Mouse (Mus musculus) ES-E14 (cell line): ENCODE measurements around the gene AU022751. TPM values are rescaled to one million over a fixed set of nuclear protein-coding genes. Genes with fewer than 3 reads are reported as not detected.
A peak's percentile ranks its signal among the peaks of the same experiment; 100 is the strongest.
"Not testable (repeated sequence)": the region's sequence is repeated elsewhere in the genome, so short reads cannot be mapped to it uniquely, and the experiment has no call there.

Source experiments
- DNase-seq: peaks from one replicate; pipeline ENCODE4 v3.0.0-alpha.2; 2013; ENCODE audit warnings: low read depth, low spot score
- H3K27ac ChIP-seq: 2 replicates; pipeline ENCODE4 v1.5.1; 2012; ENCODE audit warnings: low read depth, mild to moderate bottlenecking, low read length, moderate library complexity, mixed read lengths; ENCODE audit not compliant: poor library complexity, insufficient read depth, severe bottlenecking
- H3K36me3 ChIP-seq: 2 replicates; pipeline ENCODE4 v1.6.1; 2012; ENCODE audit warnings: mild to moderate bottlenecking, low read length, moderate library complexity, mixed read lengths; ENCODE audit not compliant: control insufficient read depth, poor library complexity, insufficient read depth, severe bottlenecking
- H3K4me1 ChIP-seq, 2 experiments: fragments of 150-350 bp in 1 of 2; sonication (generic) in 1 of 2; 2 replicates each; pipeline ENCODE4 v1.6.1; 2012; ENCODE audit warnings: low read length in 2 of 2, mild to moderate bottlenecking in 1 of 2, mixed read lengths in 1 of 2; ENCODE audit not compliant: control insufficient read depth in 2 of 2, insufficient read depth in 2 of 2, poor library complexity in 1 of 2
- H3K4me3 ChIP-seq, 2 experiments: fragments of 150-350 bp in 1 of 2; sonication (generic) in 1 of 2; 2 replicates each; pipeline ENCODE4 v1.5.1; 2012; ENCODE audit warnings: low read length in 2 of 2, low read depth in 1 of 2, mild to moderate bottlenecking in 1 of 2, mixed read lengths in 1 of 2; ENCODE audit not compliant: insufficient read depth in 1 of 2, poor library complexity in 1 of 2, severe bottlenecking in 1 of 2
- H3K9ac ChIP-seq: 2 replicates; pipeline ENCODE4 v1.6.1; 2012; ENCODE audit warnings: low read depth, mild to moderate bottlenecking, low read length, mixed read lengths; ENCODE audit not compliant: poor library complexity, insufficient read depth, severe bottlenecking
- H3K9me3 ChIP-seq: fragments of 150-350 bp; sonication (generic); 2 replicates; pipeline ENCODE4 v1.6.1; 2012; ENCODE audit warnings: low read depth, mild to moderate bottlenecking, low read length; ENCODE audit not compliant: control insufficient read depth, insufficient read depth
- CHD2 ChIP-seq: IDR thresholded peaks from 2 replicates; pipeline ENCODE4 v1.6.1; 2014; ENCODE audit warnings: mild to moderate bottlenecking, low read depth, low read length, inconsistent platforms
- HCFC1 ChIP-seq: IDR thresholded peaks from 2 replicates; pipeline ENCODE4 v1.6.1; 2012; ENCODE audit warnings: low read length, inconsistent platforms, borderline replicate concordance; ENCODE audit not compliant: insufficient read depth
- MAFK ChIP-seq: IDR thresholded peaks from 2 replicates; pipeline ENCODE4 v1.6.1; 2014; ENCODE audit warnings: mild to moderate bottlenecking, low read depth, low read length, inconsistent platforms; ENCODE audit not compliant: insufficient read depth
- ZC3H11A ChIP-seq: IDR thresholded peaks from 2 replicates; pipeline ENCODE4 v1.6.1; 2012; ENCODE audit warnings: low read depth, mild to moderate bottlenecking, inconsistent platforms, low read length, borderline replicate concordance
- ZNF384 ChIP-seq: IDR thresholded peaks from 2 replicates; pipeline ENCODE4 v1.6.1; 2012; ENCODE audit warnings: low read depth, low read length, inconsistent platforms
- in situ Hi-C, 2 experiments: fragments of 600-800 bp; cut with MboI; formaldehyde crosslinking; loops; one replicate each; pipeline ENCODE4 v1.15.1; 2025; ENCODE audit warnings: low sequenced_read_pairs in 2 of 2, inconsistent platforms in 1 of 2; ENCODE audit not compliant: unreplicated experiment in 2 of 2
- total RNA-seq: library from RNA; depleted of rRNA; stranded (reverse); fragments of 300-350 nt; gene quantifications from 2 replicates; pipeline ENCODE4 v1.2.3, GENCODE M21; 2012; rRNA removed

AU022751 gene
- total RNA-seq, result 2.3 and 5.2 TPM in 2 replicates

GRCm38 (mm10) chrX:6082954-6083680 lies at the start of gene AU022751:
TSS of gene AU022751 (minus strand) at chrX:6083419.
- Histone ChIP-seq H3K36me3 (no peaks in the 10 kb centered on the region), H3K4me3 (peak within 1 kb of the TSS; percentile 37 to 40), H3K9ac (peak within 1 kb of the TSS; percentile 31; the same call in 1 of the 2 replicates), H3K4me1 (no peaks in the 10 kb centered on the region), H3K27ac (no peak within 1 kb of the TSS), H3K9me3 (no peaks in the 10 kb centered on the region)
- TF ChIP-seq ZC3H11A (no peak), HCFC1 (no peak), CHD2 (peak; percentile 63; the same call in 1 of the 2 replicates), MAFK (no peak), ZNF384 (no peak)
- peak; percentile 7 for DNase-seq
- in situ Hi-C loops, result no loop called here

- TF ChIP-seq MAFK, result no peak
- peak; percentile 74 for TF ChIP-seq ZNF384
- Histone ChIP-seq H3K9ac (0 out of 2 replicates have a peak overlapping the region, but pooled peaks have one; percentile 38), H3K4me3 (peak overlapping the region; percentile 53 to 54), H3K27ac (no peak overlapping the region), H3K36me3 (no peaks in the 10 kb centered on the region), H3K9me3 (no peaks in the 10 kb centered on the region), H3K4me1 (no peaks in the 10 kb centered on the region)
- in situ Hi-C loops, result no loop called here
- peak; percentile 16 for DNase-seq
Measured at GRCm38 (mm10) chrX:6091996-6092757, 9.0 kb upstream of the AU022751 start.

- in situ Hi-C loops, result no loop called here
- Histone ChIP-seq H3K4me3 (peak overlapping the region in 1 of 2 experiments; percentile 53; a peak in 3 of 4 replicates), H3K27ac (no peak overlapping the region), H3K4me1 (no peaks in the 10 kb centered on the region), H3K9ac (no peak overlapping the region), H3K36me3 (no peaks in the 10 kb centered on the region), H3K9me3 (no peaks in the 10 kb centered on the region)
- TF ChIP-seq HCFC1 (no peak), ZNF384 (no peak), ZC3H11A (no peak), MAFK (no peak), CHD2 (no peak)
- no peak for DNase-seq
Measured at GRCm38 (mm10) chrX:6091547-6091946, 8.3 kb upstream of the AU022751 start.

GRCm38 (mm10) chrX:6061563-6061962 lies 21.7 kb downstream of the AU022751 start:
- H3K9ac ChIP-seq, result no peak overlapping the region
- H3K4me1 ChIP-seq, result no peaks in the 10 kb centered on the region
- no peaks in the 10 kb centered on the region for H3K9me3 ChIP-seq
- in situ Hi-C loops, result no loop called here
- no peak overlapping the region for H3K27ac ChIP-seq
- TF ChIP-seq ZC3H11A (no peak), CHD2 (no peak), ZNF384 (no peak), HCFC1 (no peak), MAFK (no peak)
- no peaks in the 10 kb centered on the region for H3K36me3 ChIP-seq
- no peak overlapping the region for H3K4me3 ChIP-seq
- DNase-seq, result no peak

GRCm38 (mm10) chrX:6047936-6048614 lies 35.1 kb downstream of the AU022751 start:
- H3K9ac ChIP-seq, H3K27ac ChIP-seq, H3K4me1 ChIP-seq, H3K36me3 ChIP-seq, DNase-seq, H3K9me3 ChIP-seq, in situ Hi-C loops: not testable (repeated sequence)
- H3K4me3 ChIP-seq, result peak overlapping the region in 1 of 2 experiments; percentile 51; a peak in 2 of 4 replicates

GRCm38 (mm10) chrX:6047066-6047935 lies 35.9 kb downstream of the AU022751 start, which contains the start of gene Nudt11:
TSS of gene Nudt11 (plus strand) at chrX:6047453.
- DNase-seq, H3K4me1 ChIP-seq, H3K36me3 ChIP-seq, H3K27ac ChIP-seq, H3K9ac ChIP-seq, H3K9me3 ChIP-seq, in situ Hi-C loops: not testable (repeated sequence)
- peak within 1 kb of the TSS in 1 of 2 experiments; percentile 51; a peak in 2 of 4 replicates for H3K4me3 ChIP-seq
